Mouse (Mus musculus): Measurements from ENCODE around the gene Elmsan1. TPM values are rescaled to one million over a fixed set of nuclear protein-coding genes. Genes with fewer than 3 reads are reported as not detected.
A peak's percentile ranks its signal among the peaks of the same experiment; 100 is the strongest.

Gene Elmsan1
- total RNA-seq, 2 experiments from 2014 or later, result 18.1 to 23.8 TPM

- peak; percentile 79 to 86 for DNase-seq
These were observed 25.7 kb downstream of the Elmsan1 start for GRCm38 (mm10) chr12:84192741-84193641.

- DNase-seq, result no peak
These were observed 26.4 kb downstream of the Elmsan1 start for GRCm38 (mm10) chr12:84192280-84192679.

- DNase-seq, result no peak
These were observed 26.9 kb downstream of the Elmsan1 start for GRCm38 (mm10) chr12:84191770-84192169.

- no peak for DNase-seq
These were observed 27.5 kb downstream of the Elmsan1 start for GRCm38 (mm10) chr12:84191190-84191589.

GRCm38 (mm10) chr12:84190151-84190820 lies 28.4 kb downstream of the Elmsan1 start:
- no peak for DNase-seq

- DNase-seq, result no peak
These were observed 29.7 kb downstream of the Elmsan1 start for GRCm38 (mm10) chr12:84188881-84189444.

- DNase-seq, result no peak
These were observed 30.7 kb downstream of the Elmsan1 start for GRCm38 (mm10) chr12:84187752-84188601.

GRCm38 (mm10) chr12:84186950-84187349 lies 31.7 kb downstream of the Elmsan1 start:
- DNase-seq, result peak; percentile 70 to 76

GRCm38 (mm10) chr12:84186536-84186935 lies 32.1 kb downstream of the Elmsan1 start:
- DNase-seq, result no peak

GRCm38 (mm10) chr12:84185547-84185946 lies 33.1 kb downstream of the Elmsan1 start:
- DNase-seq, result no peak

- no peak for DNase-seq
These were observed 33.7 kb downstream of the Elmsan1 start for GRCm38 (mm10) chr12:84184979-84185378.

GRCm38 (mm10) chr12:84181999-84182398 lies 36.7 kb downstream of the Elmsan1 start:
- no peak for DNase-seq

GRCm38 (mm10) chr12:84180701-84181435 lies 37.8 kb downstream of the Elmsan1 start:
- DNase-seq, result peak; percentile 93 to 95

GRCm38 (mm10) chr12:84180090-84180489 lies 38.6 kb downstream of the Elmsan1 start:
- peak in 1 of 2 experiments; percentile 28 for DNase-seq

- DNase-seq, result peak; percentile 61 to 69
These were observed 39.8 kb downstream of the Elmsan1 start for GRCm38 (mm10) chr12:84178652-84179445.

- peak; percentile 66 to 69 for DNase-seq
These were observed 40.6 kb downstream of the Elmsan1 start for GRCm38 (mm10) chr12:84178052-84178451.

- no peak for DNase-seq
These were observed 41.6 kb downstream of the Elmsan1 start for GRCm38 (mm10) chr12:84176886-84177765.

GRCm38 (mm10) chr12:84176126-84176769 lies 42.4 kb downstream of the Elmsan1 start:
- DNase-seq, result peak in 1 of 2 experiments; percentile 35

- DNase-seq, result peak; percentile 94 to 96
These were observed 43.0 kb downstream of the Elmsan1 start for GRCm38 (mm10) chr12:84175659-84176061.
